Mouse (Mus musculus) CH12.LX (cell line): Measurements from ENCODE around the gene Irf8. TPM values are rescaled to one million over a fixed set of nuclear protein-coding genes. Genes with fewer than 3 reads are reported as not detected.

Source experiments
- DNase-seq: peaks from one replicate; pipeline ENCODE4 v3.0.0-alpha.2; 2013; ENCODE audit errors: extremely low read depth
- H3K27ac ChIP-seq: 2 replicates; pipeline ENCODE4 v1.5.1; 2012; ENCODE audit warnings: low read depth, mild to moderate bottlenecking, control low read depth, moderate library complexity; ENCODE audit not compliant: insufficient read depth
- H3K27me3 ChIP-seq: replicated peaks from 2 replicates; pipeline ENCODE3; 2012; ENCODE audit warnings: inconsistent platforms
- H3K36me3 ChIP-seq, 2 experiments: replicated peaks in 1 of 2; 2 replicates each; pipeline versions ENCODE3 to v1.6.1; 2012; ENCODE audit warnings: inconsistent platforms in 1 of 2, low read length in 1 of 2, mild to moderate bottlenecking in 1 of 2, mixed read lengths in 1 of 2, moderate library complexity in 1 of 2; ENCODE audit not compliant: control insufficient read depth in 1 of 2, insufficient read depth in 1 of 2
- H3K4me1 ChIP-seq, 2 experiments: 2 replicates each; pipeline ENCODE4 v1.6.1; 2012; ENCODE audit warnings: inconsistent platforms in 1 of 2, moderate library complexity in 1 of 2; ENCODE audit not compliant: insufficient read depth in 2 of 2, control insufficient read depth in 1 of 2
- H3K4me2 ChIP-seq: 2 replicates; pipeline ENCODE4 v1.6.1; 2012; ENCODE audit warnings: low read depth, mild to moderate bottlenecking, control low read depth; ENCODE audit not compliant: poor library complexity, insufficient read depth, severe bottlenecking
- H3K4me3 ChIP-seq, 3 experiments: fragments of 150-350 bp in 1 of 3; sonication (generic) in 1 of 3; replicated peaks in 1 of 3; 2 replicates each; pipeline versions ENCODE3 to v1.5.1; 2011 to 2012; ENCODE audit warnings: low read depth in 2 of 3, low read length in 2 of 3, mild to moderate bottlenecking in 2 of 3, moderate library complexity in 2 of 3, control low read depth in 1 of 3, improper control_type of control experiment in 1 of 3, inconsistent platforms in 1 of 3, mixed read lengths in 1 of 3; ENCODE audit not compliant: poor library complexity in 1 of 3
- H3K79me2 ChIP-seq: replicated peaks from 2 replicates; pipeline ENCODE4 v1.6.1; 2012; ENCODE audit warnings: mild to moderate bottlenecking, moderate library complexity; ENCODE audit not compliant: control insufficient read depth, poor library complexity, insufficient read depth, severe bottlenecking; ENCODE audit errors: extremely low read depth
- H3K9ac ChIP-seq: 2 replicates; pipeline ENCODE4 v1.6.1; 2012; ENCODE audit warnings: low read depth, mild to moderate bottlenecking, control low read depth, moderate library complexity; ENCODE audit not compliant: insufficient read depth
- H3K9me3 ChIP-seq: replicated peaks from 2 replicates; pipeline ENCODE3; 2012; ENCODE audit warnings: low read length, inconsistent platforms, mixed read lengths
- BHLHE40 ChIP-seq: IDR thresholded peaks from 2 replicates; pipeline ENCODE4 v1.6.1; 2011; ENCODE audit warnings: mild to moderate bottlenecking, low read depth, low read length, improper control_type of control experiment
- CHD1 ChIP-seq: IDR thresholded peaks from 2 replicates; pipeline ENCODE4 v1.6.1; 2012; ENCODE audit warnings: low read depth, low read length, improper control_type of control experiment, inconsistent platforms
- ELF1 ChIP-seq: IDR thresholded peaks from 2 replicates; pipeline ENCODE4 v1.6.1; 2014; ENCODE audit warnings: low read depth, mild to moderate bottlenecking, inconsistent platforms, low read length, improper control_type of control experiment
- EP300 ChIP-seq: IDR thresholded peaks from 2 replicates; pipeline ENCODE4 v1.6.1; 2011; ENCODE audit warnings: low read length, improper control_type of control experiment
- ETS1 ChIP-seq: conservative IDR thresholded peaks from 2 replicates; pipeline ENCODE4 v1.6.1; 2012; ENCODE audit warnings: low read depth, mild to moderate bottlenecking, inconsistent platforms, low read length, improper control_type of control experiment, moderate library complexity
- HCFC1 ChIP-seq: IDR thresholded peaks from 2 replicates; pipeline ENCODE4 v1.6.1; 2012; ENCODE audit warnings: low read depth, mild to moderate bottlenecking, inconsistent platforms, low read length, improper control_type of control experiment
- IRF4 ChIP-seq: IDR thresholded peaks from 2 replicates; pipeline ENCODE4 v1.6.1; 2014; ENCODE audit warnings: low read depth, mild to moderate bottlenecking, inconsistent platforms, low read length, improper control_type of control experiment
- JUN ChIP-seq: IDR thresholded peaks from 2 replicates; pipeline ENCODE4 v1.6.1; 2011; ENCODE audit warnings: low read depth, mild to moderate bottlenecking, low read length, improper control_type of control experiment, moderate library complexity; ENCODE audit not compliant: insufficient read depth
- KAT2A ChIP-seq: IDR thresholded peaks from 2 replicates; pipeline ENCODE4 v1.6.1; 2012; ENCODE audit warnings: low read length, improper control_type of control experiment, inconsistent platforms; ENCODE audit not compliant: insufficient replicate concordance
- MEF2A ChIP-seq: IDR thresholded peaks from 2 replicates; pipeline ENCODE4 v1.6.1; 2014; ENCODE audit warnings: low read depth, mild to moderate bottlenecking, inconsistent platforms, low read length, improper control_type of control experiment, borderline replicate concordance
- MYC ChIP-seq: IDR thresholded peaks from 2 replicates; pipeline ENCODE4 v1.6.1; 2011; ENCODE audit warnings: low read depth, mild to moderate bottlenecking, improper control_type of control experiment, low read length
- NRF1 ChIP-seq: IDR thresholded peaks from 2 replicates; pipeline ENCODE4 v1.6.1; 2014; ENCODE audit warnings: low read depth, mild to moderate bottlenecking, inconsistent platforms, low read length, improper control_type of control experiment, moderate library complexity
- PAX5 ChIP-seq: IDR thresholded peaks from 2 replicates; pipeline ENCODE4 v1.6.1; 2012; ENCODE audit warnings: low read length, inconsistent platforms, mixed read lengths
- TCF12 ChIP-seq: IDR thresholded peaks from 2 replicates; pipeline ENCODE4 v1.6.1; 2014; ENCODE audit warnings: low read depth, mild to moderate bottlenecking, inconsistent platforms, low read length, improper control_type of control experiment
- USF1 ChIP-seq: IDR thresholded peaks from 2 replicates; pipeline ENCODE4 v1.6.1; 2014; ENCODE audit warnings: low read depth, mild to moderate bottlenecking, inconsistent platforms, low read length, improper control_type of control experiment
- USF2 ChIP-seq: conservative IDR thresholded peaks from 2 replicates; pipeline ENCODE4 v1.6.1; 2011; ENCODE audit warnings: low read depth, low read length, improper control_type of control experiment
- ZC3H11A ChIP-seq: IDR thresholded peaks from 2 replicates; pipeline ENCODE4 v1.6.1; 2012; ENCODE audit warnings: low read depth, mild to moderate bottlenecking, inconsistent platforms, low read length, improper control_type of control experiment
- dilution Hi-C: fragments of 300-500 bp; cut with MboI; formaldehyde crosslinking; loops from 2 replicates; pipeline ENCODE4 v1.14.3; 2020; ENCODE audit warnings: low sequenced_read_pairs; ENCODE audit not compliant: extremely low pct_unique_long_range_greater_than_20kb, extremely low pct_ligation_motif_present
- in situ Hi-C: fragments of 300-500 bp; cut with MboI; formaldehyde crosslinking; loops from 3 replicates; pipeline ENCODE4 v1.14.3; 2019; ENCODE audit warnings: low sequenced_read_pairs, low pct_ligation_motif_present, low pct_unique_long_range_greater_than_20kb, mixed read lengths
- polyA plus RNA-seq: library from polyadenylated mRNA; unstranded; fragments of >175 nt; gene quantifications from 2 replicates; pipeline ENCODE4 v1.2.1, GENCODE M21; 2012; ENCODE audit warnings: low read depth; ENCODE audit not compliant: insufficient read length
- total RNA-seq, 2 experiments: library from RNA; depleted of rRNA; stranded (reverse); fragments of 300-350 nt in 1 of 2; fragments of >200 nt in 1 of 2; gene quantifications; 2 replicates each; pipeline ENCODE4 v1.2.3; 2012 to 2014

Gene Irf8
- total and polyA plus RNA-seq, 3 experiments, result 13.3 to 34.3 (median 17.7) TPM

DNA sequence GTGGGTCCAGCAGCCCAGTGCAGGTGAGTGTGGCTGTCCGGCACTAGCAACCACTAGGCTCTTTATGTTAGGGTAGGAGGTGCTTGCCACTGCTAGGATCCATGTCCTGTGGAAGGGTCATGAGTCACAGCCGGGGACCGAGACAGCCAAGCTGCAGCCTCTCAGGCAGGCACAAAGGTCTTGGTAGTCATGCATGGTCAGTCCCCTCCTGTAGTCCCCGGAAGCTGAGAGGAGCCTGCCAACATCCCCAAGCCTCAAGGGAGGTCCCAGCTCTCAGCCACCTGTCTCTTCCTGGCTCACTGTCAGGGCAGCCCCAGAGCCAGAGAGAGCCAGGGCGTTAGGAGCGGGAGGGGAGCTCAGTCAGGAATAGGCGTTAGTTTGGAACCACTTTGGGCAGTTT, 11.1 kb downstream of the Irf8 start:
- in situ Hi-C loops (no loop called here), dilution Hi-C loops (no loop called here)
- no peak overlapping the region for H3K4me2 ChIP-seq
- DNase-seq, result peak; percentile 56
- no peak overlapping the region for H3K9ac ChIP-seq
- no peaks in the 10 kb centered on the region for H3K79me2 ChIP-seq
- H3K36me3 ChIP-seq, result peaks cover 16 to 80% of the 10 kb centered on the region in 2 experiments
- no peaks in the 10 kb centered on the region for H3K9me3 ChIP-seq
- no peaks in the 10 kb centered on the region for H3K27me3 ChIP-seq
- H3K27ac ChIP-seq, result peak overlapping the region; percentile 8; the same call in 1 of the 2 replicates
- no peak overlapping the region for H3K4me3 ChIP-seq
- H3K4me1 ChIP-seq, result peaks cover 47 to 82% of the 10 kb centered on the region in 2 experiments
- TF ChIP-seq BHLHE40 (no peak), ETS1 (peak; percentile 53; the same call in 1 of the 2 replicates), TCF12 (peak; percentile 72), PAX5 (no peak), EP300 (peak; percentile 61), ELF1 (peak; percentile 41; the same call in 1 of the 2 replicates), NRF1 (0 out of 2 replicates have a peak, but pooled peaks have one; percentile 8), CHD1 (no peak)

DNA sequence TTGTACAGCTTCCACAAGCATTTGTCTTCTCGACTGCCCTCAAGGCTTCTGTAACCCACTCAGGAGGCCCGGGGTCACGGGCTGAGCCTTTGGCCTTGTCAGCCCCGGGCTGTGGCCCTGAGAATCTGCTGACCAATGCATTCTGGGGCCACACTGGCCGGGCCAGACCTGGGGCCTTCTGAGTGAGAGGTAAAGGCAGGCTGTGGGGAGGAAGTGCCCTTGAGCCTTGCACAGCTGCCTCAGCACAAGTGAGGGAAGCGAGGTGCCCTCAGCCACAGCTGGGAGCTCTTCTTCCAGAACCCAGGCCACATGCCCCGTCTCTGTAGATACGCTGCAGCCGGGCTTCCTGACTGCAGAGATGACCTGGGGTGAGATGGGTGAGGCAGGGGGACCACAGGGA, 14.5 kb downstream of the Irf8 start:
- no peak overlapping the region for H3K27ac ChIP-seq

More for the DNA sequence above, 14.5 kb downstream of the Irf8 start:
- Histone ChIP-seq H3K27me3 (no peaks in the 10 kb centered on the region), H3K9me3 (no peaks in the 10 kb centered on the region), H3K4me1 (peaks cover 24 to 53% of the 10 kb centered on the region in 2 experiments), H3K79me2 (no peaks in the 10 kb centered on the region), H3K4me2 (no peak overlapping the region), H3K36me3 (peaks cover 25 to 92% of the 10 kb centered on the region in 2 experiments), H3K4me3 (no peak overlapping the region), H3K9ac (no peak overlapping the region)
- dilution Hi-C loops (no loop called here), in situ Hi-C loops (no loop called here)
- TF ChIP-seq MEF2A, result no peak
- no peak for TF ChIP-seq BHLHE40
- TF ChIP-seq KAT2A, result no peak
- TF ChIP-seq USF1, result no peak
- no peak for TF ChIP-seq MYC
- no peak for TF ChIP-seq HCFC1
- no peak for TF ChIP-seq TCF12
- TF ChIP-seq ZC3H11A, result no peak
- TF ChIP-seq IRF4, result no peak
- TF ChIP-seq JUN, result no peak
- no peak for TF ChIP-seq USF2
- DNase-seq, result no peak
